Comparison of ENCODE assay signal across 8 mouse cellular contexts in the genomic region with DNA sequence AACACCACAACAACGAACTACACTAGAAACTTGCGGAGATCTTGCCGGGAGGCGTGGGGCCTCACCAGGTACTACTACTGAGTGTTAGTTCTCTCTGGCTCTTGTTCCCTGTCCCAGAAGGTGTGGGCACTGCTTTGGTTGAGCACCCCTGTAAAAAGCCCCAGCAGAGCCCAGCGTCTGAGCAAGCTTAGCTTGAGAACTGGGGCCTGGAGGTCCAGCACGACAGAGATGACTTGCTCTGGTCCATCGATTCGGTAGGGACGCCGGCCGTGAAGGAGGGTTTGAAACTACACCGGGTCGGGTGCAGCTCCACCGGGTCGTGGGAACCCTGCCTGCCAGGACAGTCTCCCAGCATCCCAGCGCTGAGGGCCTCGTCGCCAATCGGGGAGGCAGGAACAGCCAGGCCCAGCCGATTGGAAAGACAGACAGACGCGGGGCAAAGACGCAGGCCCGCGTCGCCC. TPM values are rescaled to one million over a fixed set of nuclear protein-coding genes. Genes with fewer than 3 reads are reported as not detected.
A peak's percentile ranks its signal among the peaks of the same experiment; 100 is the strongest.
DNase-seq lines count a peak whose midpoint lies in the region; ATAC-seq and TF ChIP-seq lines count a peak whose summit lies in the region.

No protein-coding gene starts in this region.

- TF ChIP-seq EP300 in liver, postnatal 0 days (IDR thresholded peaks at IDR 0.05; ENCODE audit: low read depth) = no peak

- peaks cover 88% of the 10 kb centered on the region for H3K4me1 ChIP-seq in embryonic facial prominence, embryonic 10.5 days
- H3K4me1 ChIP-seq in hindbrain, embryonic 13.5 days (replicated peaks) = peaks cover 85% of the 10 kb centered on the region
- H3K4me1 ChIP-seq in liver, postnatal 0 days (ENCODE audit: insufficient read depth) = peaks cover 50% of the 10 kb centered on the region

- H3K27me3 ChIP-seq in embryonic facial prominence, embryonic 10.5 days (replicated peaks; ENCODE audit: low read depth, poor library complexity, severe bottlenecking) = no peaks in the 10 kb centered on the region
- H3K27me3 ChIP-seq in hindbrain, embryonic 13.5 days = no peaks in the 10 kb centered on the region
- peaks cover 19% of the 10 kb centered on the region for H3K27me3 ChIP-seq in liver, postnatal 0 days (ENCODE audit: insufficient read depth, low read length)

- H3K9ac ChIP-seq in hindbrain, embryonic 13.5 days = peak overlapping the region; percentile 97
- peak overlapping the region; percentile 74 for H3K9ac ChIP-seq in liver, postnatal 0 days (replicated peaks)

- H3K36me3 ChIP-seq in embryonic facial prominence, embryonic 10.5 days (replicated peaks) = peaks cover 39% of the 10 kb centered on the region
- peaks cover 8% of the 10 kb centered on the region for H3K36me3 ChIP-seq in hindbrain, embryonic 13.5 days
- H3K36me3 ChIP-seq in liver, postnatal 0 days (replicated peaks; ENCODE audit: insufficient read depth, low read length) = no peaks in the 10 kb centered on the region

- TF ChIP-seq CTCF in layer of hippocampus, adult 2 months (conservative IDR thresholded peaks at IDR 0.05) = no peak
- TF ChIP-seq CTCF in liver, postnatal 0 days (IDR thresholded peaks at IDR 0.05; ENCODE audit: low read depth) = no peak

- DNase-seq in layer of hippocampus, adult 2 months (ENCODE audit: low spot score in 2 of 2) = no peak
- no peak for DNase-seq in layer of hippocampus, adult 11-12 months (ENCODE audit: low spot score)
- DNase-seq in embryonic facial prominence, embryonic 10.5 days (ENCODE audit: low spot score) = no peak
- no peak for DNase-seq in liver, postnatal 0 days
- DNase-seq in testis, postnatal 10 days (ENCODE audit: low spot score) = peak; percentile 65
- no peak for DNase-seq in layer of hippocampus, postnatal 36 days
- no peak for DNase-seq in yolk sac, embryonic 10.5 days (ENCODE audit: low spot score)

- H3K27ac ChIP-seq in layer of hippocampus, adult 2 months = peak overlapping the region; percentile 96
- peak overlapping the region; percentile 98 for H3K27ac ChIP-seq in embryonic facial prominence, embryonic 10.5 days (replicated peaks)
- peak overlapping the region; percentile 96 for H3K27ac ChIP-seq in hindbrain, embryonic 13.5 days
- peak overlapping the region; percentile 98 for H3K27ac ChIP-seq in liver, postnatal 0 days (ENCODE audit: low read depth)

- H3K4me3 ChIP-seq in layer of hippocampus, adult 2 months = peak overlapping the region; percentile 75
- H3K4me3 ChIP-seq in embryonic facial prominence, embryonic 10.5 days = peak overlapping the region; percentile 84
- peak overlapping the region; percentile 86 for H3K4me3 ChIP-seq in hindbrain, embryonic 13.5 days
- H3K4me3 ChIP-seq in liver, postnatal 0 days (ENCODE audit: low read depth, low read length) = peak overlapping the region; percentile 71

- ATAC-seq in hindbrain, embryonic 13.5 days (ENCODE audit: low FRiP score) = no peak; the same call in 1 of the 2 replicates
- no peak for ATAC-seq in liver, postnatal 0 days

- under 1% methylated on average over 26 of the region's 26 CpGs for WGBS in embryonic facial prominence, embryonic 10.5 days
- 0% methylated on average over 18 of the region's 26 CpGs for WGBS in hindbrain, embryonic 13.5 days
- 2% methylated on average over 25 of the region's 26 CpGs for WGBS in liver, postnatal 0 days (ENCODE audit: insufficient replicate concordance)

- H3K4me2 ChIP-seq in hindbrain, embryonic 13.5 days = peak overlapping the region; percentile 97
- H3K4me2 ChIP-seq in liver, postnatal 0 days (ENCODE audit: low read depth, low read length) = peak overlapping the region; percentile 81

- H3K9me3 ChIP-seq in embryonic facial prominence, embryonic 10.5 days = no peaks in the 10 kb centered on the region
- no peaks in the 10 kb centered on the region for H3K9me3 ChIP-seq in hindbrain, embryonic 13.5 days
- no peaks in the 10 kb centered on the region for H3K9me3 ChIP-seq in liver, postnatal 0 days (ENCODE audit: low read length)

RNA-seq across cellular contexts. Expression of a gene that starts 0.5 kb away (rescaled TPM):
- total RNA-seq in layer of hippocampus, adult 2 months (2021) = 10 to 100 TPM; 49.7 to 59.1 TPM
- polyA plus RNA-seq in embryonic facial prominence, embryonic 10.5 days (2016; fragmentation: Nextera tagmentation; extraction: Ambion mirVana) = 146 and 152 TPM in 2 replicates
- 99.2 and 104 TPM in 2 replicates for polyA plus RNA-seq in hindbrain, embryonic 13.5 days (2015; fragmentation: Nextera tagmentation; extraction: Ambion mirVana)
- polyA plus RNA-seq in liver, postnatal 0 days (2015; fragmentation: Nextera tagmentation; extraction: Ambion mirVana) = 27.2 and 29.7 TPM in 2 replicates
- total RNA-seq in layer of hippocampus, postnatal 36 days (2021) = 10 to 100 TPM; 51.0 to 58.7 TPM

RNA-seq across cellular contexts. Expression of a gene that starts 16.2 kb away (rescaled TPM):
- 10 to 100 TPM; 39.6 to 41.5 TPM for total RNA-seq in layer of hippocampus, adult 2 months (2021)
- polyA plus RNA-seq in embryonic facial prominence, embryonic 10.5 days (2016; fragmentation: Nextera tagmentation; extraction: Ambion mirVana) = 26.1 and 29.1 TPM in 2 replicates
- 75.1 and 86.5 TPM in 2 replicates for polyA plus RNA-seq in hindbrain, embryonic 13.5 days (2015; fragmentation: Nextera tagmentation; extraction: Ambion mirVana)
- 2.6 and 2.7 TPM in 2 replicates for polyA plus RNA-seq in liver, postnatal 0 days (2015; fragmentation: Nextera tagmentation; extraction: Ambion mirVana)
- total RNA-seq in layer of hippocampus, postnatal 36 days (2021) = 10 to 100 TPM; 33.5 to 38.7 TPM

RNA-seq across cellular contexts. Expression of a gene that starts 30.7 kb away (rescaled TPM):
- 10 to 100 TPM; 21.6 to 25.8 TPM for total RNA-seq in layer of hippocampus, adult 2 months (2021)
- polyA plus RNA-seq in embryonic facial prominence, embryonic 10.5 days (2016; fragmentation: Nextera tagmentation; extraction: Ambion mirVana) = 16.1 and 20.6 TPM in 2 replicates
- polyA plus RNA-seq in hindbrain, embryonic 13.5 days (2015; fragmentation: Nextera tagmentation; extraction: Ambion mirVana) = 36.1 and 36.5 TPM in 2 replicates
- polyA plus RNA-seq in liver, postnatal 0 days (2015; fragmentation: Nextera tagmentation; extraction: Ambion mirVana) = 0.66 and 0.81 TPM in 2 replicates
- total RNA-seq in layer of hippocampus, postnatal 36 days (2021) = 10 to 100 TPM; 21.9 to 22.8 TPM

RNA-seq across cellular contexts. Expression of a gene that starts 31.2 kb away (rescaled TPM):
- total RNA-seq in layer of hippocampus, adult 2 months (2021) = 100 to 1,000 TPM; 170 to 172 TPM
- polyA plus RNA-seq in embryonic facial prominence, embryonic 10.5 days (2016; fragmentation: Nextera tagmentation; extraction: Ambion mirVana) = 23.8 and 26.8 TPM in 2 replicates
- 82.8 and 87.3 TPM in 2 replicates for polyA plus RNA-seq in hindbrain, embryonic 13.5 days (2015; fragmentation: Nextera tagmentation; extraction: Ambion mirVana)
- 13.9 and 18.1 TPM in 2 replicates for polyA plus RNA-seq in liver, postnatal 0 days (2015; fragmentation: Nextera tagmentation; extraction: Ambion mirVana)
- 100 to 1,000 TPM; 158 to 162 TPM for total RNA-seq in layer of hippocampus, postnatal 36 days (2021)

RNA-seq across cellular contexts. Expression of a gene that starts 39.6 kb away (rescaled TPM):
- 1 to 10 TPM; 4.4 to 5.6 TPM for total RNA-seq in layer of hippocampus, adult 2 months (2021)
- 16.6 and 19.6 TPM in 2 replicates for polyA plus RNA-seq in embryonic facial prominence, embryonic 10.5 days (2016; fragmentation: Nextera tagmentation; extraction: Ambion mirVana)
- polyA plus RNA-seq in hindbrain, embryonic 13.5 days (2015; fragmentation: Nextera tagmentation; extraction: Ambion mirVana) = 5.9 and 7.1 TPM in 2 replicates
- 2.1 and 2.4 TPM in 2 replicates for polyA plus RNA-seq in liver, postnatal 0 days (2015; fragmentation: Nextera tagmentation; extraction: Ambion mirVana)
- total RNA-seq in layer of hippocampus, postnatal 36 days (2021) = 1 to 10 TPM; 3.1 to 4.7 TPM
